Comparison of ENCODE assay signal across 8 mouse cellular contexts in genomic region chr7:92669507-92670471, GRCm38 (mm10). TPM values are rescaled to one million over a fixed set of nuclear protein-coding genes. Genes with fewer than 3 reads are reported as not detected.
DNase-seq lines count a peak whose midpoint lies in the region; ATAC-seq lines count a peak whose summit lies in the region.

TSS of gene Pcf11 (minus strand) at chr7:92669934.

- intact Hi-C loops in heart, postnatal 14 days (cut with DNase I), result loop anchor here (2.0 to 5.0 kb wide), 2 partner anchors 33 to 73 kb away; partner anchors contain the start of genes Ankrd42 and Rab30

- peak within 1 kb of the TSS; percentile 59 for H3K4me3 ChIP-seq in forebrain, embryonic 14.5 days (ENCODE audit: low read depth, low read length)
- peak within 1 kb of the TSS; percentile 78 for H3K4me3 ChIP-seq in neural tube, embryonic 15.5 days (replicated peaks)

- peaks cover 14% of the 10 kb centered on the region for H3K4me1 ChIP-seq in forebrain, embryonic 14.5 days (ENCODE audit: control insufficient read depth, insufficient read depth, low read length)
- peaks cover 22% of the 10 kb centered on the region for H3K4me1 ChIP-seq in neural tube, embryonic 15.5 days

- H3K9me3 ChIP-seq in forebrain, embryonic 14.5 days (replicated peaks; ENCODE audit: control insufficient read depth, low read length), result no peaks in the 10 kb centered on the region
- H3K9me3 ChIP-seq in neural tube, embryonic 15.5 days (replicated peaks), result no peaks in the 10 kb centered on the region

- peak within 1 kb of the TSS; percentile 86 for H3K4me2 ChIP-seq in forebrain, embryonic 14.5 days (ENCODE audit: low read length)
- H3K4me2 ChIP-seq in neural tube, embryonic 15.5 days, result peak within 1 kb of the TSS; percentile 81

- H3K36me3 ChIP-seq in forebrain, embryonic 14.5 days (ENCODE audit: control insufficient read depth, insufficient read depth, low read length), result peaks cover 5% of the 10 kb centered on the region
- no peaks in the 10 kb centered on the region for H3K36me3 ChIP-seq in neural tube, embryonic 15.5 days

- under 1% methylated on average over 88 of the region's 88 CpGs for WGBS in forebrain, embryonic 14.5 days
- under 1% methylated on average over 85 of the region's 88 CpGs for WGBS in neural tube, embryonic 15.5 days

- H3K9ac ChIP-seq in forebrain, embryonic 14.5 days (ENCODE audit: low read length), result peak within 1 kb of the TSS; percentile 94
- peak within 1 kb of the TSS; percentile 91 for H3K9ac ChIP-seq in neural tube, embryonic 15.5 days (replicated peaks)

- H3K27me3 ChIP-seq in forebrain, embryonic 14.5 days (replicated peaks; ENCODE audit: control insufficient read depth, insufficient read depth, low read length), result no peaks in the 10 kb centered on the region
- no peaks in the 10 kb centered on the region for H3K27me3 ChIP-seq in neural tube, embryonic 15.5 days (replicated peaks)

- peak; percentile 98 for DNase-seq in ES-CJ7 (ENCODE audit: low read depth, low spot score)
- peak; percentile 96 for DNase-seq in cerebellum, adult 11 months
- DNase-seq in forebrain, embryonic 14.5 days (ENCODE audit: low spot score), result peak; percentile 99
- DNase-seq in heart, postnatal 14 days, result peak; percentile 95 to 96
- peak; percentile 97 for DNase-seq in layer of hippocampus, adult 11-12 months (ENCODE audit: low spot score)
- peak; percentile 98 for DNase-seq in lung, adult 18-20 months
- peak; percentile 96 for DNase-seq in testis, postnatal 14 days (ENCODE audit: low spot score)

- peak within 1 kb of the TSS; percentile 98 for H3K27ac ChIP-seq in forebrain, embryonic 14.5 days (ENCODE audit: low read depth, low read length)
- H3K27ac ChIP-seq in neural tube, embryonic 15.5 days (replicated peaks), result peak within 1 kb of the TSS; percentile 98

- ATAC-seq in forebrain, embryonic 14.5 days, result peak; percentile 97
- ATAC-seq in neural tube, embryonic 15.5 days (ENCODE audit: low FRiP score), result peak; percentile 98

RNA-seq across cellular contexts. Expression of gene Pcf11, which starts in this region (rescaled TPM):
- polyA plus RNA-seq in forebrain, embryonic 14.5 days (2014; fragmentation: Nextera tagmentation; extraction: Ambion mirVana), result 17.6 and 18.4 TPM in 2 replicates
- 10 to 100 TPM; 32.7 to 34.0 TPM for total RNA-seq in heart, postnatal 14 days (2021)
- polyA plus RNA-seq in neural tube, embryonic 15.5 days (2015; fragmentation: Nextera tagmentation; extraction: Ambion mirVana), result 17.9 and 19.7 TPM in 2 replicates

Comparison
In these comparisons a context has a peak if more than half of its experiments do, and no peak if none do; other contexts are left out.
1. Peak in every context shown above with its lines: DNase-seq, ATAC-seq, H3K4me3 ChIP-seq and H3K27ac ChIP-seq.